Mouse (Mus musculus) kidney, postnatal 10 days (tissue): ENCODE results near the gene Nsun2.
A peak's percentile ranks its signal among the peaks of the same experiment; 100 is the strongest.

ENCODE experiments used
- DNase-seq: peaks from one replicate; pipeline ENCODE4 v3.0.0; 2021; ENCODE audit warnings: mixed read lengths

Gene Nsun2

DNA sequence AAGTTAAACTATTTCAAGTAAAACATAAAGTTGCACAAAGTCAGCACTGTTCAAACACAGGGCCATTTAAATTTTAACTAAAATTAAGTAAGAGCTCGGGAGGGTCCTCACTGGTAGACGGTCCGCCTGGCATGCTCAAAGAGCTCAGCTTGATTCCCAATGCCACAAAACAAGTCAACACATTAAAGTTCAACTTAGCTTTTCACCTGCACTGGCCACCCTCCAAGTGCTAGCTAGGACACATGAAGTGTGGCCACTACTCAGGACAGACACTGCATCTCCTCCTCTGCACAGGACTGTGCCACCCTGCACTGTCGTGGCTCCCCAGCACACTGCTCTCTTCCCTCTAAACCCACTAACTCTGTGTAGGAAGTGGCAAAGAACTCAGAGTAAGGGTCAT lies 7.7 kb upstream of the Nsun2 start:
- DNase-seq, result peak; percentile 72

DNA sequence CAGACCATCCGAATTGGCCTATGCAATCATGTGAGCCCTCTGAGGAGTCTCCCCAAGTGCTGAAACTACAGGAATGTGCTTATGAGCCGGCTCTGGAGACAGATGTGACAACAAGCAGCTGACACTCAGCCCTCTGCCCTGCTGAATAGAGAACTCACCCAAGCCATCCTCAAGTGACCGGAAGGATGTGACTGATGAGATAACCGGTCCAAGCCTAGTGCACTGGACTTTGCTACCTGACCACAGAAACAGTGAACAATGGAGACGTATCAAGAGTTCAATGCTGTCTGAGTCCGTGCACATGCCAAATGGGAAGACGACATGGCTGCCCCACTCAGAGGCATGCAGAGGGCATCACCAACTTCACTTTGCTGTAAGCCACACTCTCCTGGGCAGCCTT lies 5.0 kb upstream of the Nsun2 start:
- DNase-seq, result no peak

DNA sequence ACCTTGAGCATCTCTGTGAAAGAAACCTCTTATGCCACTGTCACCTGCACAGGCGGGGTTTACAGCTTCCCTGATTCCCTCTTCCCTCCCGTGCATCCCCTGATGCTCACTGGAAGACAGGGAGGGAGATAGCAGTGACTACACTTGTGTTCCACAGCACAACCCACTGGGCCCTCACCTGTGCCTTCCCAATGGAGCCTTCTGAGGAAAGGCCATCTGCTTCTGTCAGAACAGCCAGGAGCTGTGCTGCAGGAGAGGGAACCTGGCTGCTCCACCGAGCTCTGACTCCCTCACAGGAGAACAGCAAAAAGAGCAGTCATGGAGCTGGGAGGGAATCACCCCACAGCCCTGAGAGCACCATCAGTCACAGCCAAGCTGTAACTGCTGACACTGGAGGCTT lies 3.4 kb upstream of the Nsun2 start:
- no peak for DNase-seq

DNA sequence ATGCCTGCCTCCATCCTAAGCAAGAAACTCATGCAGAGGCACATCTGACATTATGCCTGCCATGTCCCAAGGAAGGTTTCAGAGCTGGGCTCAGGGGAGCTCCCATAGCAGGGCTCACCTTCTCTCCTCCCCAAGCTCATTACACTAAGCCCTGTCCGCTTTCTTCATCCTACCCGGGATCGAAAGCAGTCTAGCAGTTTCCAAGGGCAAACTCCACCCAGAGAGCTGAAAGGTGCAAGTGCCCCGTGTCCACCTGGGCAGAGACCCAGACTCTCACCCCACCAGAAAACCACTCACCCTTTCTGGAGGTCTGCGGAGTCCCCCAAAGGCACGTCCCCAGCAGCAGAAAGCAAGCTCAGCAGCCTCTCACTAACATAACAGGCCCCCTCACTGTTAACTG lies 2.6 kb upstream of the Nsun2 start:
- DNase-seq, result no peak

DNA sequence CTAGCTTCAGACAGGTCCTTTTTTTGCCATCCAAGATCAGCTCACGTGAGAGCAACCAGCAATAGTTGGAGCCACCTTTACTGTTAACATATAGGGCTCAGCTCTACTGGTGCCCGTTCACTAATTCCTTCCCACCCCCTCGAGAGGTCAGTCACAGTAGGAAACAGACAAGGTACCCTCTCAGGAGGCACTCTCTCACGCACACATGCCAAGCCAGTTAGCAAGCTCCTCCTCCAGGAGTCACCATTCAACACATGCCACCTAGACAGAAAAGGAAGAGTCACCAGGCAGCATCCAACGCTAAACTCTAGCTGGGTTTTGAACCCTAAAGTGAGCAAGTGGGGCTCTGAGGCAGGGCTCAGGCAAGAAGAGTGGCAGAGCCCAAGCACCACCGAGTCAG lies 2.1 kb upstream of the Nsun2 start:
- no peak for DNase-seq

DNA sequence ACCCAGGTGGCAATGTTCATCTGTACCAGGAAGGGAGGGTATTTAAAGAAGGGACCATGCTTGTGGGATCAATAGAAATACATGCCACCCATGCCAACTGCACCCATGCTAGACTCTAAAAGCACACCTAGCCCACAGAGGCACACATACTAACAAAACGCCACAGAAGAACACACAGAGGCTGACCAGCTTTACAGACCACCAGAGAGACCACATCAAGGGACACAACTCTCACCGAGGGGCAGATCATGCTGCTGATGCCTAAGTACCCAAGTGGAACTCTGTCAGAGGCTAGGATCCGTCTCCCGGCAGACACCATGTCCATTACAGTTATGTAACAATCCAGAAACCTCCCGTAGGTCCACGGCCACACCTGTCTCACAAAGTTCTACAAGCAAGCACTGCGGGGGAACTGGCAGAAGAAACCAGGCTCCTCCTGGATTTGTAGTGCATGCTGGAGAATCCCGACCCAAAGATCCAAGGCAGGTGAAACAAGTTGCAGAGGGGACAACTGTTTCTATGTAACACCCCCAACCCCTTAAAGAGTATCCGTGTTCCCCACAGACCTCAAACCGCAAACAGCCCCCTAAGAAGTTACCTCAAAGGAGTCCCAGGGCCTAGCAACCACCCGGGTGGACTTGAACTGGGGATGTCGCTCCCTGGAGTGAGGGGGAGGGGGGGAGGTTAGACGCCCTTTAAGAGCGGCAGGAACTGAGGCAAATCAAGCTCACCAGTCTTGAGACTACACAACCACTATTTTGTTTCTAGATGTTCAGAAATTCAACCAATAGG lies 1.2 kb upstream of the Nsun2 start:
- DNase-seq, result no peak

DNA sequence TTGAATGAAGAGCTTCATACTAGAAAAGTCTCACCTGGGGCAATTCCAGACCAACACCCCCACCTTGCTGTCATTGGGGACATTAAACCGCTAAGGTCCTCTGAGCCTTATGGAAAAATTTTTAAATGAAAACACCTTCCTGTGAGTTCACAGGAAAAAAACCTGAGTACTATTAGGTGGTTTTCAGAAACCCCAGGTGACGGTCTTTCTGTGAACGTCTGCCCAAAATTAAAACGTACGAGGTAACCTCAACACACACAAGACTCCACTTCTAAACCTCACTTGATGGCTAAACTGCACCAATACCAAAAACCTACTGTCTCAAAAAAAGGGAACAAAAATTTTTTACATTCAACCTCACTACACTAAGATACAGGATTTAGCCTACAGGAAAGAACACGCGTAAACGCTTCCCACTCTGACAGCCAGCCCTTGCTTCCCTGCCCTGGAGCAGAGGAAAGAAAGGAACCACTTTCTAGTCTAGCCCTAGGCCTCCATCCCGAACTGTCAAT lies 597 bp upstream of the Nsun2 start:
- DNase-seq, result no peak

DNA sequence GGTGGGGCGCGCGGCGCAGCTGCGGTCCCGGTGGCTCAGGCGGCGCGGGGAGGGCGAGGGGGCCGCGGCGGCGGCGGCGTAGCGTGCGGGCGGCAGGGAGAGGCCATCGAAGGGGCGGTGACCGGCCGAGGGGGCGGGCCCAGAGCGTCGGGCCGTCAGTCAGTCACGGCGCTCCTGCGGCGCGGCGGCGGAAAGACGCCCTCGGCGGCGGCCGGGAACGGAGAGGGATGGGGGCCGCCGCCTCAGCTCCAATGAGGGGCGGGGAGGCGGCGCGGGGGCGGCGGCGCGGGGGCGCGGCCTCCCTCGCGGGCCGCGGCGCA lies 748 bp downstream of the Nsun2 start, which contains the start of gene Tent4a:
Gene Tent4a (minus strand): TSS at position 284 of the 320 bp plus-strand sequence.
- DNase-seq, result no peak

DNA sequence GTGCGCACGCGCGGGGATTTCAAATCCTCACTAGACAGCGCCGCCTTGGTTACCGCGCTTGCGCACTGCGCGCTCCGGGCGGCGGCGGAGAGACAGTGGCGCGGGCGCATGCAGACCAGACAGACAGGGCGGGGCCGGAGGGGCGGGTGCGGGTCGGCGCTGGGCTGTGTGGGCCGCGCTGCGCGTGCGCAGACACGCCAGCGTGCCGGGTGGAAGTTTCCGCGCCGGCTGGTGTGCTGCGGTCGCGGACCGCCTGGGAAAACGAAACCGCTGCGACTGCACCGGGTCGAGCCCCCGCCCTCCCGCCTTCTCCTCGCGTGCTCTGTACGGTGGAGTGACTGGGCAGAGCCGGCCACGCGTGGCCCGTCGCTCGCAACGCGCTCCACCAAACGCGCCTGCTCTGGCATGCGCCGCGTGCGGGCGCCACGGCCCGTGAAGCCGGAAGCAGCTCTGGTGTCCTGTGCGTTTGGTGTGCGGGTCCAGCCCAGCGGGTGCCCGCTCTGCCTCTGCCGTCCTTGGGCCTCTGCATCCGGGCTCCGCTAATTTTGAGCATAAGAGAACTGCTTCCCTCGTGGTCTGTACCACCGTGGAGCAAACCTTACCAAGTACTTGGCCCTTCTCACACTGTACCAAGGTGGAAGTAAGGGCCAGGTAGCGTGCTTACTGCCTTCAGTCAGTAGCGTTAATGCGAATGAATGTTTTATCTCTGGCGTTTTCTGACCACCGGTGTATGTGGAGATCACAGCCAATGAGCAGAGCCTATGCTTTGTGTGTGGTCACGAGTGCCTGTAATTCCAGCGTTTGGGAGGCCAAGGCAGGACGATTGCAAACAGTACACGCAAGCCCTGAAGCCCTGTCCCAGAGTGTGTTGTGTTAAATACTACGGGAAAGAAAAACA lies 1.4 kb downstream of the Nsun2 start:
- peak; percentile 100 for DNase-seq

DNA sequence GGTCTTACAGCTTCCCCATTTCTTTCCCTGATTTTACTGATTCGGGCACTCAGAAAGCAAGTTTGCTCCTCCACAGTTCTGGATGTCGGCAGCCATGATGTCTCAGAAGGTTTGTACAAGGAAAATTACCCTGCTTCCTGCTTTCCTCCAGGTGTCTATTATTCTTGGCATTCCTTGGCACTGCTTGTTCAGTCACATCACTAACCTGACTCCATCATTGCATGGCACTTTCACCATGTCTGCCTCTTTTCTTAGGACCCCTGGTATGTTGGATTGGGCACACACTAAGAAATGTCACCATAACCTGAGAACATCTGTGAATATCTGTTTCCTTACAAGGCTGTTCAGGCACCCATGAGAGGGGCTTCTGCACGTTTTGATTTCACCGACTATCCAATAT lies 2.5 kb downstream of the Nsun2 start:
- no peak for DNase-seq

DNA sequence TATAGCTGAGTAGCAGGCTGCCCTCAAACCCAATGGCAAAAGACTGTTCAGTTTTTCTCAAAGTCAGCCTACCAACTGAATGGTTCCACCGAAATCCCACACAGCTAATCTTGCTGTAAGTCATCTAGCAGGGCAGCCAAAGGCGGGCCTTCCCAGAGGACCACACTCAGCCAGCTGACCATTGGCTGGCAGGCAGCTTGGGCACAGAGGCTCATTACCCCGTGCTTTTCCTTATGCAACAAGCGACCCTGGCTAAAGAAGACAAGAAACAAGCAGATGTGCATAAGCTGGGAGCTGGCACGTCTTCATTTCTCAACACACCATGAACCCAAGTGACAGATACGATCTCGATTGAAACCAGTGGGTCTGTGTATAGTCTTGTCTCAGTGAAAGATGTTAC lies 3.8 kb downstream of the Nsun2 start:
- peak; percentile 14 for DNase-seq

DNA sequence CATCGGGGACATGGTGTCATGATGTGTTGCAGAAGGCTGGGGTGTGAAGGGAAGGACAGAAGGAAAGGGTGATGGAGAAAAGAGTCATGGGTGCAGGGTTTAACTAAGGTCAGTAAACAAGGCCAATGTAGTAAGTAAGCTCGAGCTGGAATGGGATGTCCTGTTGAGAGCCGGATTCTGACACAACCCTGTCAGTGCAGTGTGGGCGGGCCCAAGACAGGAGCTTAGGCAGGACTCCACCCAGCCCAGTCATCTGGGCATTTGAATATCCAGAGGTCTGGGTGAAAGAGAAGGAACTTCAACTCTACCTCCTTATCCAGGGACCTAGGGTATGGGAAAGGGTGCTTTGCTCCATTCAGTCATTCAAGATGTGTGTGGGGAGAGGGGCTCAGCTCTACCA lies 4.8 kb downstream of the Nsun2 start:
- peak; percentile 32 for DNase-seq

DNA sequence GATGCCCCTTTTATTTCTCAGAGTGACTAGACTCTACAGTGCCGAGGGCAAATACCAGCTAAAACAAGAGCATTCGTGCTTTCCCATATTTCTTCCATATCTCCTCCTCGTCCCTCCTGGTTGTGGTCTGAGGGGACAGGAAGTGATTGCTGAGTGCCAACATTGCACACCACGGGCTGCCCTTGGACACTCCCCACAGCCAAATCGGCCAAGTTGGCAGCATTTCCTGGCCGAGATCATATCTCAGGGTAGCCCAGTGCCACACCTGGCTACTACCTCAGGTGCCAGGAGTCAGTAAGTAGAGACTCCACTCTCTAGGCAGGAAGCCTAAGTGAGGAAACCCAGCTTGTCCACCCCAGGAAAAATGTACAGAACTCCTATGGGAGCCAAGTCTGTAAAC lies 7.7 kb downstream of the Nsun2 start:
- no peak for DNase-seq

DNA sequence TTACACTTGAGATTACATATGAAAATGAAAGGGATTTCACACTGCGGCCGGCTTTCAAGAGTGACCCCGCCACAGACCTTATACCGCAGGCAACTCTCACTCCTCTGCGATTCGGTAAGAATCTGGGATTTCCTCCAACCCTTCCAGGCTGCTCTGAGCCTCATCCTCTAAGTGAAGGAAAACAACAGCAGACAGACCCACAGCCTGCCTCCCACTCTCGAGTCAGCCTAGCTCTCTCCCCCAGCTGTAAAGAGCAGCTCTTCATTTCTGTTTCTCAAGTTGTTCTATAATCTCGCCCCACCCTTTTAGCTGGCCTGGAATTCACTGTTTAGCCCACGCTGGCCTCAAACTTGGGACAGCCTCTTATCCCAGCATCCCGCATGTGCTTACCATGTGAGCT lies 8.2 kb downstream of the Nsun2 start:
- peak; percentile 39 for DNase-seq

DNA sequence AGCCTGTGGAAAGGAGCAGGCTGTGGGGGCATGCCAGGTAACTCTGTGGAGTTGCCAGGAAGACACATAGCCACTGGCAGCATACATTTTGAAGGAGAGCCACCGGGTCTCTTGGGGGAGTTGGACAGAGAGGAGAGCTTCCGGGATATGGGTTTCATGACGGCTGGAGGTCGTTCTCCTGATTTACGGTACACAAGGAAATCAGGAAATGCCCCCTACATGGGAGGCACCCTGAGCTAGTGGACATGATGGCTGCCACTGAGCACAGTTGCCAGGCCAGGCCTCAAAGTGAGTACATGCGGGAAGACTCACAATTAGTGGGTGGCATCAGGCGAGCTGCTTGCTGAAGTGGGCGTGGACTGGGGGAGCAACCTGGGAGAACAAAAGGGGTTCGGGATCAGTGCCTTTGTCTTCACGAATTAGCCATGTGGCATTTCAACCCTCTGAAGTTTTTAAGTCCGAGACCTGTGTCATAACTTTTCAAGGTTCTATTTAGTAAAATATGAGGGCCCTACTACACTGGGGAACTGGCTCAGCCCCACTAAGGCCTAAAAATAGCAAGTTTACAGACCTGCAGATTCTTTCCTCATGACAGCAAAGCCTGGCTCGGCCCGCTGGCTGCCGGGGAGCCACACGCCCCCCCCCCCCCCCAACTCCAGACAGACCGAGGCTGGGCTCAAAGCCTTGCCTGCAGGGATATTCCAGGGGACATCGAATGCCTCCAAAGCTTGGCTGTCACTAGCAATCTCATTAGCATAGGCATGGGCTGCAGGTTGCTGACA lies 9.2 kb downstream of the Nsun2 start:
- no peak for DNase-seq

DNA sequence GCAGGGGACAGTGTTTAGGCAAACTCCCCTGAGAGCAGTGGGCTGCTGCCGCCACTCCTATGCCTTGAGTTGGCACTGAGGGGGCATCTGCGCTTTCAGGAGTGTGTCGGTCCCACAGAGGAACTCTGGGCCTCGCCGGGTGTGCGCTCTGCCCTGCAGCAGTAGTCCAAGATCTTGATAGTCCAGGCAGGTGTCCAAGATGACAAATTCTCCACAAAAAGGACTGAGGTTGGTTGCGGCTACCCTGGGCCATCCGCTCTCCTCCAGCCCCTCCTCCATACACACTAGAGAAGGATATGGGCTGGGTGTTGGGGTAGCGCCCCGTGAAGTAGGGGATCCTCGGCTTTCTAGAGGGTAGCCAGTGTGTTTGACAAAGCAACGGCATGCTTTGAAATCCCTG lies 10.0 kb downstream of the Nsun2 start:
- DNase-seq, result no peak

DNA sequence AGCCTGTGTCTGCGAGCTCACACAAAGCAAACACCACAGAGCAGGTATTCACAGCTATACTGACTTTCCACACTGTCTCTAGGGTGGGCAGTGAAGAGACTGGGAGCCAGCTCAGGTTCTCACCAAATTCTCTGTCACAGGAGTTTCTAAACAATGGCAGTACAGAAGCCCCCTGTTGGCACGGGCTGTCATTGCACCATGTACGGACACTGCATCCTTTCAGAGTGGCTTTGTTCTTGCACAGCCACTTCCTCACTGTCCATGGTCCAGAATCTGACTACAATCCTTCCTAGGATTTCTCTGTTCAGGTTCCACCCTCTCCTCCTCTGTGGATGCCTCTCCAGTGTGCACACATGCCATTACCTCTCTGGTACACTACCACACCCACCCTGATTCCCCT lies 11.5 kb downstream of the Nsun2 start:
- DNase-seq, result peak; percentile 74

DNA sequence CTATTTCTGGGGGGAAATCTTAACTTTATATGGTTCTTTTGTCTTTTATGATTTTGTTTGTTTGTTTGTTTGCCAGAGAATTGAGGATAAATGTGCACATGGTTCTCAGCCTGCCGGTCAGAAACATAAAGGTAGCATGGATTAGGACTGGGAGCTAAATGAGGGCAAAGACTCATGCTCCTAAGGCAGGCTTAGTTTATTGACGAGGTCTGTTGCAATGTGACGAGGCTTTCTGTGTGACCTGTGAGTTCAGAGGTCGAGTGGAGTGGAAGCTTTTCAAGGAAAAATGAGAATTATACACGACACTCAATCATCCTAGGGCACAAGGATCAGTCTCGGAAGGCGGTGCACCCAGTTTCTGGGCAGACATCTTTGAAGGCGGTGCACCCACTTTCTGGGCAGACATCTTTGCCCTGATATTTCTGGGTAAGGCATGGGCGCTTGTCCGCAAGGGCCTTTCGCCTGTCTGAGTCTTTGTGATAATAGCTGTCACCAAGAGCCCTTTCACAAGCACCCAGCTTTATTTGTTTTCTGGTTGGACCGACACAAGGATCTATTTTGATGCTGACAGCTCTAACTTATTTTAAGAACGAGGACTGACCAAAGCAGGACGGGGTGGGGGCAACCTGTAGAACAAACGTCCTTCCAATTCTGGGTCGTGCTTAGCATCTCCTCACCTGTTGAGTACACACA lies 14.1 kb downstream of the Nsun2 start:
- DNase-seq, result no peak

DNA sequence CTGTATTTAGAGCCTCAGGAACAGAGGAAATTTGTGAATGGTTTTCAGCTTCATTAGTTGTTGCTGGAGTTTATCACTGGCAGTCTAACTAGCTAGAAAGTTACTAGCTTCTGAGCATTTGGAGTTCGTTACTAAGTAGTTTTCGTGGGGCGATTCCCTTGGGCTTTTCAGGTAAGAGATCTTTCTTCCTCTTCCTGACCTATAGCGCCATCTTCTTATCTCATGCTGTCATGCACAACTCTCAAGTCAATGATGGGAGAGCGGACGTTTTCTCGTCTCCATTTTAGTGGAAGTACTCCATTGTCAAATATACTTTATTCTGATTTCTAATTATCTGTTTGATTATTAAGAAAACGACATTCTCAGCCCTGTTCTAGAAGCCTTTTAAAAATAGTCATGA lies 16.4 kb downstream of the Nsun2 start:
- no peak for DNase-seq

DNA sequence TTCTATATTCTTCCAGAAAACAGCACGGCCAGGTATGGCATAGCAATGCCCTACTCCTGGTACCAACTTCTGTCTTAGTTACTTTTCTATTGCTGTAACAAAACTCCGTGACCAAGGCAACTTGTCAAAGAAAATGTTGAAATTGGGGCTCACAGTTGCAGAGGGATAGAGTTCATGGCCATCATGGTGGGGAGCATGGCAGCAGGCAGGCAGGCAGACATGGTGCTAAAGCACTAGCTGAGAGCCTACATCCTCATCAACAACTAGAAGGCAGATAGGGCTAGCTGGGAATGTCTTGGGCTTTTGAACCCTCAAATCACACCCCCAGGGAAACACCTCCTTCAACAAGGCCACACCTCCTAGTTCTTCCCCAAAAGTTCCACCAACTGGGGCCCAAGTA lies 17.3 kb downstream of the Nsun2 start:
- DNase-seq, result no peak

DNA sequence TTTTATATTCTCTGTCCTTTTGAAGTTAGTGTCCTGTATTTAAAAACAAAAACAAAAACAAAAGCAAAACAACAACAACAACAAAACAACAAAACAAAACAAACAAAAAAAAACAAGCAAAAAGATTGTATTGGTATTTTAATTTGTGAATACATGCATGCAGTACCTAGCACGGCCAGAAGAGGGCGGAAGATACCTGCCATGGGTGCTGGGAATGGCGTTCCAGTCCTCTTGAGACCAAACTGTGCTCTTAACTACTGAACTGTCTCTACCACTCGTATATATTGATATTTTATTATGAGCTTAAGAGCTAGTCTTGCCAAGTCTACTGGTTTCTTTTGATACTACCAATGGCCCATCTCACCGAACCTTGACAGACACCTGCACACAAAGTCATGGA lies 19.5 kb downstream of the Nsun2 start:
- peak; percentile 63 for DNase-seq

DNA sequence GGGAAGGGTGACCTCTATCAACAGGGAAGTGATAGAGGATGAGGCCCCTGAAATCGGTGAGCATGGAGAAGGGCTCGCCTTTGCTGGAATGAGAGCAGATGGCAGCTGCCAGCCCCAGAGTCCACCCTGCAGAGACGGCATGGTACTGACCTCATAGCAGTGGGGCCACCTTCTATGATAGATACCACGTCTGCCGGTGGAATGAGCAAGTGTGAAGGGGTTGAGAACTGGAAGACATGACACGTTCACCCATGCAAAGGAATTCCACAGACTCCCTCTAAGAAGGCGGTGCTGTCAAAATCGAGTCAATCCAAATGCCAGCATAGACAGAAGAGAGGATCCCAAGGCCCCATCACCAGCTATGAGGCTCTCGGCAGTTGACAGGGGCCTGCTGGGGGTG lies 20.7 kb downstream of the Nsun2 start:
- DNase-seq, result no peak

DNA sequence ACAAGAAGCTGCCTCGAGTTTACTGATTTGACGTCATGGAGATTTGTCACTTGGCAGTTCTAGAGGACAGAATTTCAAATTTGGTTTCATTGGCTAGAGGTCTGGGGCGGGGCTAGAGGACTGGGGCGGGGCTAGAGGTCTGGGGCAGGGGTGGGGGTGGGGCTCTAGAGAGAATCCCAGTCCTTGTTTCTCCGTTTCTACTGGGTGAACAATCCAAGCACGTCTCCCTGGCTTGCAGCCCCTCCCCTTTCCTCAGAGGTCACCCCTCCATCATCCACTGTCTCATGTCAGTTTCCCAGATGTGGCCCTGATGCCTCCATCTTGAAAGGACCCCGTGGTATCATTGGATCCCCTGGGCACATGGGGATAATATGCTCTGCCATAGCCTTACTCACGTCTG lies 21.5 kb downstream of the Nsun2 start:
- DNase-seq, result no peak
